Mouse (Mus musculus) lung, embryonic 14.5 days (tissue): ENCODE measurements around the gene Lum. TPM values are rescaled to one million over a fixed set of nuclear protein-coding genes. Genes with fewer than 3 reads are reported as not detected.

Source experiments
- ATAC-seq: fragments of 200-750 bp; cut with Nextera tagmentation; 2 replicates; pipeline ENCODE4 v1.8.0; 2017; ENCODE audit warnings: mild to moderate bottlenecking, moderate TSS enrichment, moderate library complexity; ENCODE audit not compliant: insufficient read depth
- DNase-seq: peaks from one replicate; pipeline ENCODE4 v3.0.0-alpha.2; 2015
- H3K27ac ChIP-seq: fragments of 300-500 bp; sonication (generic); 2 replicates; pipeline ENCODE4 v1.5.1; 2014; ENCODE audit warnings: low read depth, mild to moderate bottlenecking, moderate library complexity
- H3K27me3 ChIP-seq: fragments of 300-500 bp; sonication (generic); 2 replicates; pipeline ENCODE4 v1.6.1; 2014; ENCODE audit warnings: low read length, control low read depth; ENCODE audit not compliant: insufficient read depth
- H3K36me3 ChIP-seq: fragments of 300-500 bp; sonication (generic); 2 replicates; pipeline ENCODE4 v1.6.1; 2014; ENCODE audit warnings: control low read depth; ENCODE audit not compliant: insufficient read depth
- H3K4me1 ChIP-seq: fragments of 300-500 bp; sonication (generic); 2 replicates; pipeline ENCODE4 v1.6.1; 2014; ENCODE audit warnings: antibody characterized with exemption, control low read depth; ENCODE audit not compliant: insufficient read depth
- H3K4me2 ChIP-seq: fragments of 300-500 bp; sonication (generic); 2 replicates; pipeline ENCODE4 v1.6.1; 2014; ENCODE audit warnings: mild to moderate bottlenecking
- H3K4me3 ChIP-seq: fragments of 300-500 bp; sonication (generic); 2 replicates; pipeline ENCODE4 v1.5.1; 2014; ENCODE audit warnings: low read depth, low read length
- H3K9ac ChIP-seq: fragments of 300-500 bp; sonication (generic); 2 replicates; pipeline ENCODE4 v1.6.1; 2014
- H3K9me3 ChIP-seq: fragments of 300-500 bp; sonication (generic); 2 replicates; pipeline ENCODE4 v1.6.1; 2016; ENCODE audit warnings: low read depth, low read length, control low read depth
- CTCF ChIP-seq: IDR thresholded peaks from 2 replicates; pipeline ENCODE4 v1.5.1; 2016; ENCODE audit warnings: antibody characterized with exemption, low read depth
- WGBS: fragments of 180-500 bp; shearing (Covaris S2); extraction: QIAGEN DNeasy Blood & Tissue Kit; methylation state at CpG from one replicate; pipeline ENCODE4 v1.1.7; 2014; 5-methylcytosine and 5-hydroxymethylcytosine counted together
- polyA plus RNA-seq: library from polyadenylated mRNA; unstranded; fragments of >200 nt; fragmentation: Nextera tagmentation; extraction: Ambion mirVana; gene quantifications from 2 replicates; pipeline ENCODE4 v1.2.1, GENCODE M21; 2014

Gene Lum
- polyA plus RNA-seq: 41.8 and 50.1 TPM in 2 replicates

GRCm38 (mm10) chr10:97564957-97565856, at the start of gene Lum:
Gene Lum, plus strand, starts transcription at chr10:97565128.
- no peak for TF ChIP-seq CTCF
- 0 out of 2 replicates have a peak, but pooled peaks cover 2% of the 10 kb centered on the region for H3K4me1 ChIP-seq
- H3K4me3 ChIP-seq: no peak within 1 kb of the TSS
- no peak within 1 kb of the TSS for H3K9ac ChIP-seq
- H3K9me3 ChIP-seq: no peaks in the 10 kb centered on the region
- peak; percentile 62; the same call in 1 of the 2 replicates for ATAC-seq
- peak; percentile 37 for DNase-seq
- H3K27me3 ChIP-seq: no peaks in the 10 kb centered on the region
- H3K27ac ChIP-seq: peak within 1 kb of the TSS; percentile 68
- H3K36me3 ChIP-seq: no peaks in the 10 kb centered on the region
- 36% methylated on average over 10 of the region's 10 CpGs for WGBS
- peak within 1 kb of the TSS; percentile 35 for H3K4me2 ChIP-seq

DNA sequence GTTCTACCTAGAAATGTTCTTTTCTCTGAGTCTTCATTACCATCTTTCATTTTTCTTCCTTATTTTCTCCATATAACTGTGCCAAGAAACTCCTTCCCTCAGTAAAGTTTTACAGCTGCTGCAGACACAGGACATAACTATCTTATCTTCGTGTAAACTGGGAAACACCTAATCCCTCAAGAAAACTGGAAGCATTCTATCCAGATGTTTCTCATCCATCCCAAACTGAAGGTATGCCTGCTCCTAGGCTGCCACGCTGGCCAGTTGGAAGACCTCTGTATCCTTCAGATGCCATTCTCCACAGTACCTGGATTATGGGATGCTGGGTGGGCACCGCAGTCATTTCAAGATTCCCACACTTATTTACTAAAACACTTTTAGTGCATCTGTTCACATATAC, 41.6 kb upstream of the Lum start:
- no peaks in the 10 kb centered on the region for H3K27me3 ChIP-seq
- H3K4me1 ChIP-seq: no peaks in the 10 kb centered on the region
- H3K9me3 ChIP-seq: no peaks in the 10 kb centered on the region
- no peak for TF ChIP-seq CTCF
- H3K36me3 ChIP-seq: no peaks in the 10 kb centered on the region
- no peak overlapping the region for H3K27ac ChIP-seq
- ATAC-seq: peak; percentile 70; the same call in 1 of the 2 replicates
- H3K4me2 ChIP-seq: no peak overlapping the region
- 43% methylated on average over 3 of the region's 3 CpGs for WGBS
- no peak overlapping the region for H3K9ac ChIP-seq
- peak; percentile 74 for DNase-seq
- no peak overlapping the region for H3K4me3 ChIP-seq

DNA sequence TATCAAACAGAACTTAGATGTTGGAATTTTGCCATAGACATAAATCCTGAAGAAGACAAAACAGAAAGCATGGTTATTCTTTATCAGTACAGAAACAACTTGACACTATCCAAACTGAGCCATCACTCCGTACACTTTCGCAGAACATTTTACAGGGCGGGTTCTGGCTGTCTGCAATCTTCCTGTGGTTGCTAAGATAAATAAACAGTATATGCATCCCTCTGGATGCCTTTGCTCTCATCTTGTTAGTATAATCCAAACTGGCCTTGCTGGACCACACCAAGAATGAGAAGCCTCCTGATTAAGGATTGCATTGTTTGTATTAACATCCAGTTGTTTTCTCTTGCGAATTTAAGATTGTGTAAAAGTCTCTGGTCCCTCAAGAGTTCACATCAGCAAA, 29.2 kb upstream of the Lum start:
- Histone ChIP-seq H3K27ac (peak overlapping the region; percentile 51; the same call in 1 of the 2 replicates), H3K27me3 (no peaks in the 10 kb centered on the region), H3K36me3 (no peaks in the 10 kb centered on the region), H3K9ac (no peak overlapping the region), H3K9me3 (no peaks in the 10 kb centered on the region), H3K4me3 (no peak overlapping the region), H3K4me1 (no peaks in the 10 kb centered on the region), H3K4me2 (no peak overlapping the region)
- WGBS: 38% methylated on average over 4 of the region's 4 CpGs
- DNase-seq (peak; percentile 46), ATAC-seq (peak; percentile 58; the same call in 1 of the 2 replicates)
- no peak for TF ChIP-seq CTCF

DNA sequence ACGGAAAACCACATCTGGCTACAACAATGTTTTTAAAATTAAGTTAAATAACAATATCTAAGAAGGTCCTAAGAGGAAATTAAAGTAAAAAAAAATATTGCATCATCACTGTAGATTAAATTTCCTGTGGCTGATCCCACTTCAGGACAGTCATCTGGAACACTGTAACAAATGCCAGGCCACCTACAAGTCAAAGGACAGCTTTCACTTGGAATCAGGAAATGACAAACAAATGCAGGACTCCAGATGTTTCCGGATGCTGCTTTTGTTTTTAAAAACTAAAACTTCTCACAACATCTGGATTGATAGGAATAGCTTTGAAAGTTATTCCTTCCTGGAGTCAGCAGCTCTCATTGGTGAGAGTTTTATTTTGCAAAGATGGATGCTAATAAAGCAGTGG, 28.0 kb upstream of the Lum start:
- peak; percentile 56; the same call in 1 of the 2 replicates for ATAC-seq

DNA sequence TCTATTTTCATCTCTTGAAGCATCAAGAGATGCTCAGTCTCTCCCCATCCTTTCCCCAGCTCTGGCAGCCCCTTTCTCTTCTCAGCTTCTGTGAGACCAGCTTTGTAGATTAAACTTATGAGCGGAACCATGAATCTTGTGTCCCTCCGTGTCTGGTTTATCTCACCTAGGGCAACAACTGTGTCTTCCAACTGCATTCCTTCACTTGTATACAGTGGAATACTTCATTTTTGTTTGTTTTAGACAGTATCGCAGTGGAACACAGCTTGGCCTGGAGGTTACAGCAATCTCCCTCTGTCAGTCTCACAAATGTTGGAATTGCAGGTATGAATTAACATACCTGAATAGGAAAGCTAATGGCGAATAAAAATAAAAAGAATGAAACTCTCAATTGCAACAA, 26.7 kb upstream of the Lum start:
- no peak for TF ChIP-seq CTCF
- Histone ChIP-seq H3K36me3 (no peaks in the 10 kb centered on the region), H3K27me3 (no peaks in the 10 kb centered on the region), H3K9me3 (no peaks in the 10 kb centered on the region), H3K4me1 (no peaks in the 10 kb centered on the region), H3K4me2 (no peak overlapping the region), H3K27ac (no peak overlapping the region), H3K4me3 (no peak overlapping the region), H3K9ac (no peak overlapping the region)
- no peak for DNase-seq
- no peak for ATAC-seq
- 80% methylated on average over 4 of the region's 4 CpGs for WGBS

More for the DNA sequence above, 28.0 kb upstream of the Lum start:
- Histone ChIP-seq H3K9ac (no peak overlapping the region), H3K4me2 (no peak overlapping the region), H3K4me3 (no peak overlapping the region), H3K9me3 (no peaks in the 10 kb centered on the region), H3K27me3 (no peaks in the 10 kb centered on the region), H3K36me3 (no peaks in the 10 kb centered on the region), H3K27ac (peak overlapping the region; percentile 55; the same call in 1 of the 2 replicates), H3K4me1 (no peaks in the 10 kb centered on the region)
- TF ChIP-seq CTCF: no peak
- DNase-seq: peak; percentile 81
- WGBS: 22% methylated on average over 2 of the region's 2 CpGs

GRCm38 (mm10) chr10:97547740-97548139, 17.2 kb upstream of the Lum start:
- Histone ChIP-seq H3K4me2 (no peak overlapping the region), H3K4me1 (no peaks in the 10 kb centered on the region), H3K27ac (peak overlapping the region; percentile 51; the same call in 1 of the 2 replicates), H3K9ac (no peak overlapping the region), H3K36me3 (no peaks in the 10 kb centered on the region), H3K4me3 (no peak overlapping the region), H3K27me3 (no peaks in the 10 kb centered on the region), H3K9me3 (no peaks in the 10 kb centered on the region)
- DNase-seq (peak; percentile 49), ATAC-seq (peak; percentile 68; the same call in 1 of the 2 replicates)
- no peak for TF ChIP-seq CTCF
- 5% methylated on average over 1 of the region's 1 CpGs for WGBS
